Mouse (Mus musculus) splenic B cell, adult 2 months (primary cell): ENCODE measurements around the gene Rhot1.

Experiments used
- DNase-seq: peaks from one replicate; pipeline ENCODE4 v3.0.0-alpha.2; 2011; ENCODE audit warnings: low read depth, low spot score
- H3K27me3 ChIP-seq: 2 replicates; pipeline ENCODE4 v1.6.1; 2012; ENCODE audit warnings: mild to moderate bottlenecking, low read length, moderate library complexity, mixed read lengths; ENCODE audit not compliant: control insufficient read depth, poor library complexity, insufficient read depth, severe bottlenecking
- H3K36me3 ChIP-seq: 2 replicates; pipeline ENCODE4 v1.6.1; 2012; ENCODE audit warnings: mild to moderate bottlenecking, low read length, moderate library complexity, mixed read lengths; ENCODE audit not compliant: control insufficient read depth, poor library complexity, insufficient read depth, severe bottlenecking

The Rhot1 gene

GRCm38 (mm10) chr11:80289701-80290445 is 81.1 kb downstream of the Rhot1 start:
- Histone ChIP-seq H3K27me3 (no peaks in the 10 kb centered on the region), H3K36me3 (no peaks in the 10 kb centered on the region)
- DNase-seq, result no peak

GRCm38 (mm10) chr11:80291004-80291403 is 82.2 kb downstream of the Rhot1 start:
- Histone ChIP-seq H3K27me3 (no peaks in the 10 kb centered on the region), H3K36me3 (no peaks in the 10 kb centered on the region)
- DNase-seq, result no peak

- Histone ChIP-seq H3K36me3 (no peaks in the 10 kb centered on the region), H3K27me3 (no peaks in the 10 kb centered on the region)
- no peak for DNase-seq
Observed at GRCm38 (mm10) chr11:80292463-80292862, 83.6 kb downstream of the Rhot1 start.

GRCm38 (mm10) chr11:80295066-80295465 is 86.2 kb downstream of the Rhot1 start:
- Histone ChIP-seq H3K36me3 (no peaks in the 10 kb centered on the region), H3K27me3 (0 out of 2 replicates have a peak, but pooled peaks cover 1% of the 10 kb centered on the region)
- no peak for DNase-seq

- DNase-seq, result no peak
- 0 out of 2 replicates have a peak, but pooled peaks cover 1% of the 10 kb centered on the region for H3K27me3 ChIP-seq
- H3K36me3 ChIP-seq, result no peaks in the 10 kb centered on the region
Observed at GRCm38 (mm10) chr11:80295785-80296184, 87.0 kb downstream of the Rhot1 start.

DNA sequence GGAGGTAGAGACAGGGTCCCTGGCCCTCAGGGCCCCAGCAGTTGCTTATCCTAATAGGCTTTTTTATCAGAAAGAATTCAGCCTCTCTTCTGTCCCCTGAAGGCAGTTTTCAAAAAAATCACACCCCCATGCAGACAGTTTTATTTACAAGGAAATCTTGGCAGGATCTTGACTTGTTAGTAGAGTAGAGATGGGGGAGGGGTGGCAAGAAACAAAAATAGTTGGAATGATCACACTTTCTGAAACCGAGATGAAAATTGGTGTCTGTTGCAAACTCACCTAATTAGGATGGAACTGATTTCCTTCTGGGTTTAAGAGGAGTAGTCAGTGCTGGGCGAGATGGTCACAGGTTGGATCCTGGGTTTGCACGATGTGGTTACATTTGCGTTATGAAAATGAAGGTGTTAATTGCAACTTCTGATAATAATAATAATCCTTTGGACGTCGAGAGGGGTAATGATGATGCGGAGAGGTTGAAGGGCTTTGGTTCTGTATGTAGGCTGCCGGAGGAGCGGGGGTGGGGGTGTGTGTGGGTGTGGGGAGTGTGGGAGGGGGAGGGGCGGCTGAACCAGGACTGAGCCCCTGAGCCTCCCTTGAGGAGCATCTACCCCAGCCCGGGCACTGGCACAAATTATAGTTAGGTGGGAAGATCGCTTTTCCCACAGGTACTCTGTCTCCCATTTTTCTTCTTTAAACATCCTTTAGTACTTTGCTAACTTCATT is 90.9 kb downstream of the Rhot1 start:
- H3K36me3 ChIP-seq, result no peaks in the 10 kb centered on the region

DNA sequence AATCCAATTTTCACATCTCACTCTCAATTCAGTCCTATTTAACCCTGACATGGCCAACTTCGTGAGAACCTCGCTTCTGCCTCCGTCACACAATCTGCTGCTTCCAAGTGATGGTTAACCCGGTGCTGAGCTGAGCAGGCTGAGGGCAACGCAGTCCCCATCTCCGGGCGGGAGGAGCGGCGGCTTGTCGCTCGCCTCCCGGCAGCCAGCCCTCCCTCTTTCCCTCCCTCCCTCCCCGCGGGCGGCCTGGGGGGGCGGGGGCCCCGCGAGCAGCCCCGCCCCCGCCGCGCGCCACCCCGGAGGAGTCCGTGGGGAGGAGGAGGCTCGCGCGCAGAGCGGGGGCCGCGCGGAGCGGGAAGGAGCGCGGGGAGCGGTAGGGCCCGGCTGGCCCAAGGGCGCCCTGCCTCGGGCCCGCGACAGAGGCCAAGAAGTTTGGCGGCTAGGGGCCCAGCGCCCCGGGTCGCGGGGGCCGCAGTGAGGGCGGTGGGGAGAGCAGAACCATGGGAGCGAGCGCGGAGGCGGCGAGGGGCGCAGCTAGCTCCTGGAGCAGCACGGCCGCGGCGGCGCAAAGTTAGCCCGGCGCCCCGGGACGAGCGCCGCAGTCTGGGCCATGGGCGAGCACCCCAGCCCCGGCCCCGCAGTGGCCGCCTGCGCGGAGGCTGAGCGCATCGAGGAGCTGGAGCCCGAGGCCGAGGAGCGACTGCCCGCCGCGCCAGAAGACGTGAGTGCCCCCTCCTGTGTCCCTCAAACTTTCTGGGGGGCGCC is 91.9 kb downstream of the Rhot1 start, which contains the start of gene Rhbdl3:
TSS of gene Rhbdl3 (plus strand) at position 362 of the 765 bp plus-strand sequence.
- DNase-seq, result peak; percentile 47
- H3K36me3 ChIP-seq, result no peaks in the 10 kb centered on the region
- H3K27me3 ChIP-seq, result peaks cover 1% of the 10 kb centered on the region; the same call in 1 of the 2 replicates

More for the DNA sequence above, 90.9 kb downstream of the Rhot1 start:
- peaks cover 1% of the 10 kb centered on the region; the same call in 1 of the 2 replicates for H3K27me3 ChIP-seq
- no peak for DNase-seq

DNA sequence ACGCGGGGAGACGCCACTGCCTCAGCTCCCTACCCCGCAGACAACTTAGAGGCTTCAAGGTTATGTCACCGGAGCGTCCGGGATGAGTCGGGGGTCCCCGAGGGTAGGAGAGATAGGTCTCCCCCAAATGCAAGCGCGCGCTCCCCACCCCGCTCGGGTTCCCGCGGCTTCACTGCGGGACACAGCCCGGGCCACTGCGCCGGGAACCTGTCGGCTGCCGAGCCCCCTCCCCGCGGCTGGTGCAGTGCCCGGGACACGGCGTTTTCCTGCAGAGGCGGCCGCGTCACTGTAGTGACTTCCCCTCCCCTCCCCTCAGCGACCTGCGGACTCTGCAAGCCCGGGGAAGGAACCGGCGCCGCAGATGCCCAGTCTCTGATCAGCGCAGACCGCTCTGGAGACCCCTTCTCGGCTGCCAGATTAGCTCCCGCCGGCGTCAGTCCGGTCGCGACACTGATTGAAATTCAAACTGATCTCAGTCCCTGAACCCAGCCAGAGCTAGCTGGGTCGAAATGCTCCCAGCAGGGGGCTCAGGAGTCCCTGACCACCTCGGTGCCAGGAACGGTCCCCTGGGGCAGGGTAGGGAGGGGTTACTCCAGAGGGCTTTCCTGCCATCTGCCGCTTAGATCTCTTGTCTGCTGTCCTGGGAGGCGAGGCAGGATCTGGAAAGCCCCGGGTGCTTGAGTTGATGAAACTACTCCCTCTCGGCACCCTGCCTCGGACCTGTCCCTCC is 92.7 kb downstream of the Rhot1 start:
- peak; percentile 38 for DNase-seq
- H3K36me3 ChIP-seq, result no peaks in the 10 kb centered on the region
- peaks cover 1% of the 10 kb centered on the region; the same call in 1 of the 2 replicates for H3K27me3 ChIP-seq

DNA sequence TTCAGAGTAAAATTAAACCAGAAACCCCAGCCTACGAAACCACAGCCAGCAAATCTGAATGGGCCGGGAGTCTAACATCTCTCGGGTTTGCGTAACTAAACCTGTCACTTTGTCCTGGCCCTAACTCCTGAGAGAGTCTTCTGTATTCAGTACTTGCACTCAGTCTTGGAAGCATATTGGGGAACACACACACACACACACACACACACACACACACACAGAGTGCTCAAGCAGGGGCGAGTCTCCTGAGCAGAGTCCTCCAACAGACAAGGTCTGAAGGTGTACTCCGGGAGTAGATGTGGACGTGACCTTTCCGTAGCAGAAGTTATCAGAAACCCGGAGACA is 93.2 kb downstream of the Rhot1 start:
- H3K36me3 ChIP-seq, result no peaks in the 10 kb centered on the region
- DNase-seq, result peak; percentile 37
- peaks cover 1% of the 10 kb centered on the region; the same call in 1 of the 2 replicates for H3K27me3 ChIP-seq

GRCm38 (mm10) chr11:80302536-80302935 is 93.7 kb downstream of the Rhot1 start:
- Histone ChIP-seq H3K27me3 (peaks cover 1% of the 10 kb centered on the region; the same call in 1 of the 2 replicates), H3K36me3 (no peaks in the 10 kb centered on the region)
- DNase-seq, result peak; percentile 80

GRCm38 (mm10) chr11:80303746-80304145 is 94.9 kb downstream of the Rhot1 start:
- H3K36me3 ChIP-seq, result no peaks in the 10 kb centered on the region
- peaks cover 1% of the 10 kb centered on the region; the same call in 1 of the 2 replicates for H3K27me3 ChIP-seq
- DNase-seq, result peak; percentile 36

GRCm38 (mm10) chr11:80304846-80305245 is 96.0 kb downstream of the Rhot1 start:
- H3K27me3 ChIP-seq, result peaks cover under 1% of the 10 kb centered on the region; the same call in 1 of the 2 replicates
- no peaks in the 10 kb centered on the region for H3K36me3 ChIP-seq
- DNase-seq, result no peak

DNA sequence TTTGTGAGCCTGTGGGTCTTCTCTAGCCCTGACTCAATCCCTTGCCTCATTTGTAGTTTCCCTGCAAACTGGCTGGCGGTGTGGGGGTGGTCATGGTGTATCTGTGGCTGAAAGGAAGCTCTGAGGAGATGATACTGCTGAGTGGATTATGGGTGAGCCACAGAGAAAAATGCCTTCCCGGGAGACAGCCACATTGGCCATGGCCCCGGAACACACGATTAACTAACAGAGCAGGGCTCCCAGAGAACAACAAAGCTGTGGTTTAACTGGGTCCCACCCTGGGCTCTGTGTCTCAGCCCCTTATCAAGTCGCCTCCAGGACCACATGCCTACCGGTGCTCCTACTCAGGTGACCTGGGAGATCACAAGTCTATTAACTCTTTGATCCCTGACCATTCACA is 99.7 kb downstream of the Rhot1 start:
- no peaks in the 10 kb centered on the region; the same call in 1 of the 2 replicates for H3K27me3 ChIP-seq
- no peak for DNase-seq

DNA sequence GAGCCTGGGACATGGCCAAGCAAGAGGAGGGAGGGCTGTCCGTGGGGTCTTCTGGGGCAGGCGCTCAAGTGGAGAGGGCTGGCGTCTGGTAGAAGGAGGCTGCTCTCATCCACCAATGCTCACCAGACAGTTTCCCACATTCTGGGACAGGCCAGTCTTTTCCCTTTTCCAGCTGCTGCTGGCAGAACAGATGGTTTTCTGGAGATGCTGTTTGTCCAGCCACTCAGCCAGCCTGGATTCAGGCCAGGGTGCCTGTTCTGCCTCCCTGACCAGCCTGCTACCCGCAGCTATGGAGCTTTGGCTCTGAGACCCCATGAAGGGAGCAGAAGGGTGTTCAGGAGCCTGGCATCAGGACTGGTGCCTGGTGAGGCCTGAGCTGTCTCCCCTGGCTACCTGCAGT is 102.5 kb downstream of the Rhot1 start:
- DNase-seq, result no peak
- no peaks in the 10 kb centered on the region for H3K36me3 ChIP-seq

More for the DNA sequence above, 99.7 kb downstream of the Rhot1 start:
- no peaks in the 10 kb centered on the region for H3K36me3 ChIP-seq

More for the DNA sequence above, 102.5 kb downstream of the Rhot1 start:
- no peaks in the 10 kb centered on the region; the same call in 1 of the 2 replicates for H3K27me3 ChIP-seq
